Mouse (Mus musculus) testis, adult 2 months (tissue): ENCODE measurements at regions not wholly inside any gene's neighbourhood (a gene's known extent, or its start where the extent isn't known, plus 50 kb on each side); places are given as distances from the start of the nearest gene placed in this dataset.

Experiments used
- CTCF ChIP-seq: fragments of 200-500 bp; IDR thresholded peaks from 2 replicates; pipeline ENCODE4 v1.5.1; 2012; ENCODE audit warnings: low read depth, mild to moderate bottlenecking, inconsistent platforms, low read length, moderate library complexity; ENCODE audit not compliant: control insufficient read depth, insufficient read depth, insufficient replicate concordance
- POLR2A ChIP-seq: fragments of 200-500 bp; IDR thresholded peaks from 2 replicates; pipeline ENCODE4 v1.6.1; 2012; ENCODE audit warnings: low read depth, mild to moderate bottlenecking, inconsistent platforms, low read length, moderate library complexity; ENCODE audit not compliant: control insufficient read depth

DNA sequence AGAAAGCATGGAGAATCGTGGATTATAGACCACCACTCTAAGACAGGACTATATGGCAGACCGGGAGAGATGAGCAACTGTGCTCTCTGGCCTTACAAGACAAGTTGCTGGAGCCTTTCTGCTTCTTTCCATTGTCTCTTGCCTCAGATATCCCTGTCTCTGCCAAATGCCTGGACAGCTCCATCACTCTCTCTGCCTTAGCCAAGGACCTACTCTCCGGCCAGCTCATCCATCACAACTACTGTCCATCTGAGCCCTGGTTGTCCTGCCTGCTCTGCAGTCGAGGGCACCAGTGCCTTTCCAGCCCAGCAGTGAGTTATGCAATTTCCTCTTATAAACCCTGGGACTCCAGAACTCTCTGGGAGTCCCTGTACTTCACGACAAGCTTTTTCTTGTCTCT, 88.7 kb downstream of the Olfr267 start:
- TF ChIP-seq POLR2A (no peak), CTCF (no peak)
